Mouse (Mus musculus): ENCODE results near the gene Nxnl1. TPM values are rescaled to one million over a fixed set of nuclear protein-coding genes. Genes with fewer than 3 reads are reported as not detected.

Gene Nxnl1
- polyA plus RNA-seq, 1 experiment from 2014 or later: not detected

DNA sequence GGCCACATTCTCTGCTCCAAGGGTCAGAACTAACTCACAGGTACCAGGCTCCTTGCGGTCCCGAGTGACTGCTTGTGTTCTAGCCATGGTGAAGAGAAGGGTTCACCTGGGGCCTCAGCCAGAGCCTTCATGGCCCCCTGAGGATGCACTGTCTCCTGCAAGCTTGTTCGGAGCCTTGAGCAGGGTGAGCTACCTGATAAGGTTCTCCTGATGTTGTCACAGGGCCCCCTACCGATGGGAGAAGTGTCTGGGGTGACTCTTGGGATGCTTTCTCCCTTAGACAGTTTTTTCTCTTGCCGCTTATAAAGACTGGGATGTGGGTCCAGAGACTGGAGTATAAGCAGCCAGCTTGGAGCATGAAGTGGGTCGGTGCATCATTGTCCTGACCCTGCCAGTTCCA lies 30.0 kb upstream of the Nxnl1 start:
- Histone ChIP-seq H3K9me3 (replicated peaks) (no peaks in the 10 kb centered on the region), H3K9ac (peak overlapping the region; percentile 16; the same call in 1 of the 2 replicates), H3K27me3 (peaks cover 16% of the 10 kb centered on the region), H3K4me2 (no peak overlapping the region; the same call in 1 of the 2 replicates), H3K27ac (no peak overlapping the region), H3K4me1 (peaks cover 32% of the 10 kb centered on the region), H3K4me3 (no peak overlapping the region), H3K36me3 (ENCODE audit: poor library complexity, severe bottlenecking) (peaks cover 10% of the 10 kb centered on the region; the same call in 1 of the 2 replicates)
- ATAC-seq: no peak
- 58% methylated on average over 6 of the region's 6 CpGs for WGBS

DNA sequence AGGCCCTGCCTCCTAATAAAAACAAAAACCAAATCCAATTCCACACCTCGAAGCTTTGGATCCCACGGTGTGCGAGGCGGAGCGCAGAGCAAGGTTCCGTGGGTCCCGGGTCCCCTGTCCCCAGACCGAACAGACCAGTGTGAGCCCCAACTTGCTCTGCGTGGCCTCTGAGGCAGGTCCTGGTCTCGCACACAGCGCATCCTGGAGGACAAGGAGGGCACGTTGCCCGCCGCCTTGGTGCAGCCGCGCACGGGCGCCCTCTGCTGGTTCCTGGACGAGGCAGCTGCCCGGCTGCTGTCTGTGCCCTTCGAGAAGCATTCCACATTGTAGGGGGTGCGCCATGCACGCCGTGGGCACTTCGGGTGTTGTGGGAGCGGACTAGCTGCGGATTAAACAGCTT lies 29.5 kb upstream of the Nxnl1 start:
- 6% methylated on average over 27 of the region's 27 CpGs for WGBS
- ATAC-seq: peak; percentile 46
- H3K9me3 ChIP-seq (replicated peaks): no peaks in the 10 kb centered on the region
- peak overlapping the region; percentile 9; the same call in 1 of the 2 replicates for H3K4me3 ChIP-seq
- H3K9ac ChIP-seq: no peak overlapping the region; the same call in 1 of the 2 replicates
- no peak overlapping the region for H3K27ac ChIP-seq
- peaks cover 37% of the 10 kb centered on the region for H3K4me1 ChIP-seq
- peaks cover 10% of the 10 kb centered on the region; the same call in 1 of the 2 replicates for H3K36me3 ChIP-seq (ENCODE audit: poor library complexity, severe bottlenecking)
- peaks cover 10% of the 10 kb centered on the region for H3K27me3 ChIP-seq
- H3K4me2 ChIP-seq: peak overlapping the region; percentile 39

DNA sequence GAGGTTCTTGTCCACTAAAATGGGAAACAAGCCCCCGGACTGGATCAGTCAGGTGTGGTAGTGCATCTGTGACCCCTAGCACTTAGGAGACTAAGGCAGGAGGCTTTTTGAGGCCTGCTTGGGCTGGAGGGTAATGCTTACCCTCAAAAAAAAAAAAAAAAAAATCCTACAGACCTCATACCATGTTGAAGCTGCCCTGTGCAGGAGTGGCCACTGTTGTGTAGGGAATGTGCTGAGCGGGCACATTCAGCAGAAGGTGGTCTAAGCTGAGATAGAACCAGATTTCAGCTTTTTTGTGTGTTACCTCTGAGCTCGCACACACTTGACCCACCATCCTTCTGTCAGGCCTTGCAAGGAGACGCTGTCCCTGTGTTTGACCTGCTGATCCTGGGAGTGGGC lies 27.9 kb upstream of the Nxnl1 start:
- no peak for ATAC-seq
- Histone ChIP-seq H3K4me1 (peaks cover 39% of the 10 kb centered on the region), H3K4me3 (no peak overlapping the region), H3K9me3 (replicated peaks) (no peaks in the 10 kb centered on the region), H3K27ac (no peak overlapping the region), H3K9ac (no peak overlapping the region), H3K27me3 (no peaks in the 10 kb centered on the region), H3K4me2 (no peak overlapping the region), H3K36me3 (ENCODE audit: poor library complexity, severe bottlenecking) (peaks cover 8% of the 10 kb centered on the region; the same call in 1 of the 2 replicates)
- whole genome bisulfite sequencing: 98% methylated on average over 4 of the region's 4 CpGs

DNA sequence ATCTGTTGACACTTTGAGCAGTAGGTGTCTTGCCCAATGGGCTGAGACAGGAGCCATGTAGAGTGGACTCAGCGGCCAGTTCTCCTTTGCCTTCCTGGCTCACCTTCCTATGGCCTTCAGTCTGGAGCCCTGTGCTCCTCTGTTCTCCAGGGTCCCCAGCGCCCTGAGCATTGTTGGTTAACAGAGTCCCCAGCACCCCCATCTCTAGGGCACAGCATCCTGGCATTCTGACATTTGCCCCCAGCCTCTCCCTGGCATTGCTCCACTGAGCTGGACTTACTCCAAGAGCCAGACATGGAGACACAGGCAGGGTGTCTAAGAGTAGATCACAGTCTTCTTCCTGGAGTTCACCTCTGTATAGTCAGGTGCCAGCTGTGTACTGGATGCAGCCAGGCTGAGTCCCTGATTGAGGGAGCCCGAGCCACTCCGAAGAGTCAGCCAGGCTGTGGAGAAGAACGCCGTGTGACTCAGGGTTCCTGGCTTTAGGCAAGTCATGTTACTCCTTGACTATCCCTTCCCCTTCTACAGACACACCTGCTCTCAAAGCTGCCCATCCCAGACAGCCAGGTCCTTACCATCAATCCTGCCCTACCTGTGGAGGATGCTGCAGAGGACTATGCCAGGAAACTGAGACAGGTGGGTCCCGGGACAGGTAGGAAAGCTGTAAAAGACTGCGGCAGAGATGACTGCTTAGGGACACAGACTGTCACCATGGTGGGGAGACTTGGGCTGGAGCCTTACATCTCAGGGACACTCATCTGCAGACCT lies 27.3 kb upstream of the Nxnl1 start:
- H3K9ac ChIP-seq: peak overlapping the region; percentile 2; the same call in 1 of the 2 replicates
- no peaks in the 10 kb centered on the region for H3K27me3 ChIP-seq
- H3K27ac ChIP-seq: no peak overlapping the region
- H3K4me2 ChIP-seq: peak overlapping the region; percentile 96; the same call in 1 of the 2 replicates
- H3K9me3 ChIP-seq (replicated peaks): no peaks in the 10 kb centered on the region
- no peak overlapping the region for H3K4me3 ChIP-seq
- H3K36me3 ChIP-seq (ENCODE audit: poor library complexity, severe bottlenecking): peaks cover 8% of the 10 kb centered on the region; the same call in 1 of the 2 replicates
- peaks cover 39% of the 10 kb centered on the region for H3K4me1 ChIP-seq
- no peak for ATAC-seq
- WGBS: 90% methylated on average over 8 of the region's 8 CpGs

DNA sequence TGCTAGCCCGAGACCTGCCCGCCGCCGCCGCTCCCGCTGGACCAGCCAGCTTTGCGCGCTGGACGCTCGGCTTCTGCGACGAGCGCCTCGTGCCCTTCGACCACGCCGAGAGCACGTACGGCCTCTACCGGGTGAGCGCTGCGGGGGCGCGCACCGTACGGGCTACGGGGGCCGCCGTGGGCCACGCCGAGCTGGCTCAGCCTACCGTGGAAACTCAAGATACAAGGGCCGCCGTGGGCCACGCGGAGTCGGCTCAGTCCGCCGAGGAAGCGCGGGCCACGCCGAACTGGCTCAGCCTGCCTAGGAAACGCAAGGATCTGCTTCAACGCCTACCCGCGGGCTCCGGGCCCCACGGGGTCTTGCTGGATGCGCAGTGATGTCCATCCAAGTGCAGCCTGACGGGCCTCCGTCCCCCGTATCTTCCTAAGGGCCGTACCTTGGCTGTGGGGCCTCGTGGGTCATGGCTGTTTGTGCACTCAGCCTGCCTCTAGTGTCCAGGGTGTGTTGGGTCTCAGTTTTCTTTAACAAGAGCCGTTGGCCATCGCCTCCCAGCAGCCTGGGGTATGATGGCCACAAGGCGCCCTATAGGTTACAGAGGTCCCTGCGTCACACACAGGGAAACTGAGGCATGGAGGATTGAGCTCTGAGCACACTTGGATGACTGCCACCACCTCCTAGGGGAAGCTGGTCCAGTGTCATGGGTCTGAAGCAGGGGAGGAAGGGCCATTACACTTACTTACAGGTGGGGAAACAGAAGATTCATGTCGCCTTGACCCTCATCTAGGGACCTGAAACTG lies 26.2 kb upstream of the Nxnl1 start:
- peak; percentile 70 for ATAC-seq
- 5% methylated on average over 60 of the region's 60 CpGs for WGBS

DNA sequence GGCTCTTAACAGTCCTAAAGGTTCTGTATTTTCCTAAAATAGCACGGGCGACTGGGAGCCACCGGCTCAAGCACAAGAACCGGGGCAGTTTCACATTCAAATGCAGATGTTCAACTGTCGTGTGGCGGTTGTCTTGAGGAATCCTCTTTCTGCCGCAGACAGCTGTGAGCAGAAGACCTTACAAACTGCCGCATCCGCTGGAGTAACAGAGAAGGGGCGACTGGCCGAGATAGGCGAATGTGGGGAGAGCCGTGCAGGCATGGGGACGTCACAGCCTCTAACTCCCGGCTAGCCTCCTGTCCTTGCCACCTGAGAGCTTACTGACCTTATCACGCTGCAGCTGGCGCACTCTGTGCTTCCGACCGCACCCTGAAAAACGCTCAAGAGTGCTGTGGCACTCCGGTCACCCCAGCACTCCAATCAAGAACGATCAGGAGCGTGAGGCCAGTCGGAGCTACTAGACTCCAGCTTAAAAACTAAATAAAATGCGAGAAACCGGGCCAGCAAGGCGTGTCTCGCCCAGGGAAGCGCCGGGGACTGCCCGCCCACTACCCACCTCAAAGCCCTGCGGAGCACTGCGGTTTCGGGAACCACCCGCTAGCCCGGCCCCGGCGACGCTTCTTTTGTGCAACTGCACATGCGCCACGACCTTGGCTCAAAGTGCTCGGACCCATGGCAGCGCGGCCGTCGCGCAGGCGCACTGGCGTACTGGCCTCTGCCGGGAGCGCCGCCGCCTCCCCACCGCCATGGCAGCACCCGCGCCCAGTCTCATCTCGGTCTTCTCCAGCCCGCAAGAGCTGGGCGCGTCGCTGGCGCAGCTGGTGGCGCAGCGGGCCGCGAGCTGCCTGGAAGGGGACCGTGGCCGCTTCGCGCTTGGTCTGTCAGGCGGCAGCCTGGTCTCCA lies 25.3 kb upstream of the Nxnl1 start, which contains the start of gene Pgls:
Pgls (plus strand) TSS at position 706 of the 903 bp plus-strand sequence.
- Histone ChIP-seq H3K9ac (peak within 1 kb of the TSS; percentile 93), H3K4me2 (peak within 1 kb of the TSS; percentile 96), H3K27ac (peak within 1 kb of the TSS; percentile 97), H3K27me3 (no peaks in the 10 kb centered on the region), H3K9me3 (replicated peaks) (no peaks in the 10 kb centered on the region), H3K4me3 (peak within 1 kb of the TSS; percentile 88), H3K4me1 (peaks cover 39% of the 10 kb centered on the region), H3K36me3 (ENCODE audit: poor library complexity, severe bottlenecking) (peaks cover 16% of the 10 kb centered on the region)
- under 1% methylated on average over 71 of the region's 71 CpGs for WGBS
- peak; percentile 81 for ATAC-seq

More for the DNA sequence above, 26.2 kb upstream of the Nxnl1 start:
- H3K27ac ChIP-seq: peak overlapping the region; percentile 97
- H3K36me3 ChIP-seq (ENCODE audit: poor library complexity, severe bottlenecking): peaks cover 8% of the 10 kb centered on the region; the same call in 1 of the 2 replicates
- H3K4me3 ChIP-seq: peak overlapping the region; percentile 88
- no peaks in the 10 kb centered on the region for H3K27me3 ChIP-seq
- peaks cover 39% of the 10 kb centered on the region for H3K4me1 ChIP-seq
- H3K9me3 ChIP-seq (replicated peaks): no peaks in the 10 kb centered on the region
- peak overlapping the region; percentile 96 for H3K4me2 ChIP-seq
- peak overlapping the region; percentile 93 for H3K9ac ChIP-seq

DNA sequence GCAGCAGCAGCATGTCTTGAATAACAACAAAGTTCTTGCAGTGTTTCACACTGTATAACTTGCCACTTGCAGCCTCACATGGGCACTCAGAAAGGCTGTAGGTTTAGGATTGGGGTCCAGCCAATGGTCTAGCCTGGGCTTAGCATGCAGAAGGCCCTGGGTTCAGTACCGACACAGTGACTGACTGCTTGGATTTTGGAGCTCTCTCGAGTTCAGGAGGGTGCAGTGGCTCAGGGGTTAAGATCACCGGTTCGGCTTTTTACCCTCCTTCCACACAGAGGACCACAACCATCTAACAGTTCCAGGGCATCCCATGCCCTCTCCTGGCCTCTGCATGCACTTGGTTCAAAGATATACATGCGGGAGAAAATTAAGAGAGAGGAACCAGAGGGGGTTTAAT lies 24.6 kb upstream of the Nxnl1 start:
- peak overlapping the region; percentile 97; the same call in 1 of the 2 replicates for H3K27ac ChIP-seq
- peak overlapping the region; percentile 93 for H3K9ac ChIP-seq
- H3K4me2 ChIP-seq: peak overlapping the region; percentile 96
- H3K9me3 ChIP-seq (replicated peaks): no peaks in the 10 kb centered on the region
- no peaks in the 10 kb centered on the region for H3K27me3 ChIP-seq
- peaks cover 22% of the 10 kb centered on the region for H3K36me3 ChIP-seq (ENCODE audit: poor library complexity, severe bottlenecking)
- no peak for ATAC-seq
- 25% methylated on average over 5 of the region's 5 CpGs for WGBS
- peaks cover 33% of the 10 kb centered on the region for H3K4me1 ChIP-seq
- H3K4me3 ChIP-seq: peak overlapping the region; percentile 88

DNA sequence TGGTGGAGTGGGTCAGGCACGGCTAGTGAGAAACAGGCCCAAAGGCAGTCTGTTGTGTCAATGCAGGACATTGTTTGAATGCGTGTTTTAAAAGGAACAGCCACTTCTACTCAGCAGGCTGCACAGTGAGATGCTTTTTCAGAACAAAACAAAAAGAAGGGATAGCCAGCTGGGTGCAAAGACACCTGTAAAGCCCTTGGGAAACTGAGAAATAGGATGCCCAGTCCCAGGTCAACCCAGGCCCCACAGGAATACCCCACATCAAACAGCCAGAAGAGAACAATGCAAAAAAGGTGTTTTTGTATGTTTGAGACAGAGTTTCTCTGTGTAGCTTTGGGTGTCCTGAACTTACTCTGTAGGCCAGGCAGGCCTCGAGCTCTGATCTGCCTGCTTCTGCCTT lies 22.4 kb upstream of the Nxnl1 start:
- Histone ChIP-seq H3K27ac (no peak overlapping the region), H3K9ac (no peak overlapping the region), H3K9me3 (replicated peaks) (no peaks in the 10 kb centered on the region), H3K36me3 (ENCODE audit: poor library complexity, severe bottlenecking) (peaks cover 37% of the 10 kb centered on the region), H3K4me2 (no peak overlapping the region), H3K4me1 (peaks cover 24% of the 10 kb centered on the region), H3K4me3 (no peak overlapping the region), H3K27me3 (no peaks in the 10 kb centered on the region)
- ATAC-seq: no peak
- WGBS: 67% methylated on average over 3 of the region's 3 CpGs

DNA sequence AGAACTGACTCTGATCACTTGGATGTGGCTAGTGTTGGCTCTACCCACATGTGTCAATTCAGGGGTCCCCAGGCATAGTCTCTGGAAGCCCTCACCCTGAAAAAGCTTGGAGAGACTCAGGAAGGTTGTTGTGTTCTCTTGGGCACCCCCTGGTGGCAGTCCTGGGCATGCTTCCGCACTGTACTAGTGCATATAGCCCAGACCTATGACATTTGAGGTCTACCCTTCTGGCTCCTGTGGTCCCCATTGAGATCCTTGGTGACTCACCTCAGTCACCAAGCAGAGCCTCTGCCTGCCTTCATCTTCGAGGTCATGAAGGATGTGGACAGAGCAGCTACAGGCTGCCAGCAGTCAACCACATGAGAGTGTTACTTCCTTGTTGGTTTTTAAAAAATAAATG lies 20.5 kb upstream of the Nxnl1 start:
- no peak overlapping the region for H3K9ac ChIP-seq
- 77% methylated on average over 2 of the region's 2 CpGs for WGBS
- peaks cover 51% of the 10 kb centered on the region for H3K36me3 ChIP-seq (ENCODE audit: poor library complexity, severe bottlenecking)
- peaks cover 10% of the 10 kb centered on the region for H3K4me1 ChIP-seq
- H3K4me2 ChIP-seq: no peak overlapping the region
- no peak overlapping the region for H3K27ac ChIP-seq
- no peaks in the 10 kb centered on the region for H3K27me3 ChIP-seq
- H3K9me3 ChIP-seq (replicated peaks): no peaks in the 10 kb centered on the region
- no peak overlapping the region for H3K4me3 ChIP-seq
- peak; percentile 32 for ATAC-seq

DNA sequence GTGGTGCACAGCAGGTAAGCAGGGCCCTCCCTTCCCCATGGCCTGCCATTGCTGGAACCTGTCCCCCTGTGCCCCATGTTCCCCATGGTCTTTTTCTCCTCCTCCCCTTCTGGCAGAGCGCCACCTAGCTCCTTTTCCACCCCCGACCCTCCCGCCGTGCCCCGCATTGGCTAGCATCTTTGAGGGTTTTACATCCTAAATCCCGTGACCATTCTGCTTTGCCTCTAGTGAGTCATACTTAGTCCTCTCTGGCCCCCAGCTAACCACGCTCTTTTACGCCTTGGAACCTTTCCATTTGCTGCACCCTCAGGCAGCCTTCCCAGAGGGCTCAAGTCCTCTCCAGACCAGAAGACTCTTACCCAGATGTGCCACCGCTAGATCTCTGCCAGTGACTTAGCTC lies 13.8 kb upstream of the Nxnl1 start:
- Histone ChIP-seq H3K4me1 (peaks cover 19% of the 10 kb centered on the region), H3K4me3 (no peak overlapping the region), H3K4me2 (0 out of 2 replicates have a peak overlapping the region, but pooled peaks have one; percentile 12), H3K9me3 (replicated peaks) (no peaks in the 10 kb centered on the region), H3K36me3 (ENCODE audit: poor library complexity, severe bottlenecking) (peaks cover 48% of the 10 kb centered on the region), H3K9ac (no peak overlapping the region), H3K27ac (peak overlapping the region; percentile 40; the same call in 1 of the 2 replicates), H3K27me3 (no peaks in the 10 kb centered on the region)
- WGBS: 27% methylated on average over 9 of the region's 9 CpGs
- 0 out of 2 replicates have a peak, but pooled peaks have one; percentile 6 for ATAC-seq

DNA sequence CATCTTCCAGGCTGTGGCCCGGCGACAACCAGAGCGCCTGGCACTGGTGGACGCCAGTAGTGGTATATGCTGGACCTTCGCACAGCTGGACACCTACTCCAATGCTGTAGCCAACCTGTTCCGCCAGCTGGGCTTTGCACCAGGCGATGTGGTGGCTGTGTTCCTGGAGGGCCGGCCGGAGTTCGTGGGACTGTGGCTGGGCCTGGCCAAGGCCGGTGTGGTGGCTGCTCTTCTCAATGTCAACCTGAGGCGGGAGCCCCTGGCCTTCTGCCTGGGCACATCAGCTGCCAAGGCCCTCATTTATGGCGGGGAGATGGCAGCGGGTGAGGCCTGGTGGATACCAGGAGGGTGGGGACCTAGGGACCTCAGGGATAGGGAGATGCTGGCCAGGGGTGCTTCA lies 13.1 kb upstream of the Nxnl1 start:
- no peaks in the 10 kb centered on the region for H3K27me3 ChIP-seq
- no peak for ATAC-seq
- H3K9ac ChIP-seq: no peak overlapping the region
- peaks cover 41% of the 10 kb centered on the region for H3K36me3 ChIP-seq (ENCODE audit: poor library complexity, severe bottlenecking)
- H3K4me2 ChIP-seq: no peak overlapping the region
- no peak overlapping the region for H3K4me3 ChIP-seq
- 0 out of 2 replicates have a peak overlapping the region, but pooled peaks have one; percentile 40 for H3K27ac ChIP-seq
- H3K4me1 ChIP-seq: peaks cover 21% of the 10 kb centered on the region
- no peaks in the 10 kb centered on the region for H3K9me3 ChIP-seq (replicated peaks)
- 89% methylated on average over 14 of the region's 14 CpGs for WGBS

Measured in forebrain, embryonic 13.5 days (tissue).